Mouse (Mus musculus): ENCODE data around the gene Ogfrl1.

GRCm38 (mm10) chr1:23417562-23417961 lies 20.0 kb upstream of the Ogfrl1 start:
- no peak for TF ChIP-seq CTCF (IDR thresholded peaks at IDR 0.05; ENCODE audit: borderline replicate concordance, insufficient read depth, low read depth, low read length)
- no peak for TF ChIP-seq POLR2A (IDR thresholded peaks at IDR 0.05; ENCODE audit: borderline replicate concordance, insufficient read depth, low read length)

All from cerebellum, adult 2 months (tissue).